Mouse (Mus musculus) lung, adult 2 months (tissue): ENCODE results near the gene Klk6.

Experiments
- CTCF ChIP-seq: fragments of 200-500 bp; IDR thresholded peaks from 2 replicates; pipeline ENCODE4 v1.5.1; 2011; ENCODE audit warnings: mild to moderate bottlenecking, low read length, control low read depth; ENCODE audit not compliant: insufficient read depth
- POLR2A ChIP-seq: fragments of 200-500 bp; IDR thresholded peaks from 2 replicates; pipeline ENCODE4 v1.6.1; 2011; ENCODE audit warnings: low read depth, mild to moderate bottlenecking, control low read depth, low read length, borderline replicate concordance; ENCODE audit errors: extremely low read depth

DNA sequence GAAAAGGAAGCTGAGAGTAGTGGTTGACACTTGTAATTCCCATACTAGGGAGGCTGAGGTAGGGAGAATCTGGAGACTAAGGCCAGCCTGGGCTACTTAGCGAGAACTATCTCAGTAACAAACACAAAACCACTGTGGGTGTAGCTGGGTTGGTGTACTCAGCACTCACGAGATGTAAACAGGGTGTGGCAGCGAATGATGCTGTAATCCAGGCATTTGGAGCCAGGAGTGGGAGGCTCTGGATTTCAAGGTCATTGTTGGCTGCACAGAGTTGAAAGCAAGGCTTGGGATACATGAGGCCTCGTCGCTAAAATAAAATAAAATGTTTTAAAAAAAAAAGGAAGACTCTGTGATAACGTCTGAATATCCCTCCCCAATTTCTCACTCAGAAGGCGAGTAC, 32.0 kb downstream of the Klk6 start:
- TF ChIP-seq CTCF, result no peak
- TF ChIP-seq POLR2A, result no peak
